ENCODE assay signal across 8 mouse cellular contexts in genomic region chr2:152815879-152816656, GRCm38 (mm10). TPM values are rescaled to one million over a fixed set of nuclear protein-coding genes. Genes with fewer than 3 reads are reported as not detected.
DNase-seq lines count a peak whose midpoint lies in the region; ATAC-seq and TF ChIP-seq lines count a peak whose summit lies in the region.

No protein-coding gene starts in this region.

- peaks cover 82% of the 10 kb centered on the region for H3K4me1 ChIP-seq in heart, embryonic 12.5 days (replicated peaks)
- peaks cover 85% of the 10 kb centered on the region for H3K4me1 ChIP-seq in kidney, adult 2 months (ENCODE audit: control insufficient read depth, insufficient read depth, low read length)
- H3K4me1 ChIP-seq in small intestine, adult 2 months (ENCODE audit: control insufficient read depth, insufficient read depth, insufficient read length, low read length): peaks cover 60% of the 10 kb centered on the region
- peaks cover 31% of the 10 kb centered on the region for H3K4me1 ChIP-seq in hindbrain, postnatal 0 days (ENCODE audit: insufficient read depth, low read length)
- H3K4me1 ChIP-seq in forebrain, embryonic 12.5 days: peaks cover 55% of the 10 kb centered on the region

- H3K36me3 ChIP-seq in heart, embryonic 12.5 days: peaks cover 9% of the 10 kb centered on the region
- H3K36me3 ChIP-seq in kidney, adult 2 months (ENCODE audit: control insufficient read depth, insufficient read depth, low read length): no peaks in the 10 kb centered on the region; the same call in 1 of the 2 replicates
- H3K36me3 ChIP-seq in small intestine, adult 2 months (ENCODE audit: control insufficient read depth, insufficient read depth, low read length): peaks cover 10% of the 10 kb centered on the region; the same call in 1 of the 2 replicates
- no peaks in the 10 kb centered on the region for H3K36me3 ChIP-seq in hindbrain, postnatal 0 days (ENCODE audit: insufficient read depth, low read length)
- peaks cover 22% of the 10 kb centered on the region for H3K36me3 ChIP-seq in forebrain, embryonic 12.5 days (replicated peaks)

- no peak for TF ChIP-seq POLR2A in kidney, adult 2 months (IDR thresholded peaks at IDR 0.05; ENCODE audit: low read depth, low read length)
- no peak for TF ChIP-seq POLR2A in small intestine, adult 2 months (IDR thresholded peaks at IDR 0.05; ENCODE audit: low read depth, low read length)

- no peaks in the 10 kb centered on the region for H3K9me3 ChIP-seq in heart, embryonic 12.5 days (replicated peaks)
- no peaks in the 10 kb centered on the region for H3K9me3 ChIP-seq in hindbrain, postnatal 0 days (ENCODE audit: low read length)
- H3K9me3 ChIP-seq in forebrain, embryonic 12.5 days: no peaks in the 10 kb centered on the region

- 74% methylated on average over 7 of the region's 7 CpGs for WGBS in heart, embryonic 12.5 days
- 35% methylated on average over 7 of the region's 7 CpGs for WGBS in kidney, adult 2 months
- WGBS in small intestine, adult 2 months: 30% methylated on average over 7 of the region's 7 CpGs
- WGBS in hindbrain, postnatal 0 days: 62% methylated on average over 7 of the region's 7 CpGs
- WGBS in forebrain, embryonic 12.5 days: 67% methylated on average over 7 of the region's 7 CpGs

- H3K4me3 ChIP-seq in heart, embryonic 12.5 days: no peak overlapping the region
- H3K4me3 ChIP-seq in kidney, adult 2 months (ENCODE audit: insufficient read depth, low read depth, low read length): no peak overlapping the region
- H3K4me3 ChIP-seq in small intestine, adult 2 months (ENCODE audit: low read depth, low read length): no peak overlapping the region
- H3K4me3 ChIP-seq in hindbrain, postnatal 0 days (ENCODE audit: low read length): no peak overlapping the region
- no peak overlapping the region for H3K4me3 ChIP-seq in forebrain, embryonic 12.5 days (replicated peaks)

- peak overlapping the region; percentile 90; the same call in 1 of the 2 replicates for H3K27ac ChIP-seq in heart, embryonic 12.5 days (ENCODE audit: poor library complexity, severe bottlenecking)
- peak overlapping the region; percentile 93 for H3K27ac ChIP-seq in kidney, adult 2 months (ENCODE audit: insufficient read depth, low read depth, low read length)
- H3K27ac ChIP-seq in small intestine, adult 2 months (ENCODE audit: insufficient read depth, low read depth, low read length): peak overlapping the region; percentile 66
- H3K27ac ChIP-seq in hindbrain, postnatal 0 days: no peak overlapping the region
- no peak overlapping the region for H3K27ac ChIP-seq in forebrain, embryonic 12.5 days

- H3K4me2 ChIP-seq in heart, embryonic 12.5 days: peak overlapping the region; percentile 25
- H3K4me2 ChIP-seq in hindbrain, postnatal 0 days (ENCODE audit: low read depth, low read length): no peak overlapping the region
- H3K4me2 ChIP-seq in forebrain, embryonic 12.5 days: no peak overlapping the region

- no peak for TF ChIP-seq CTCF in kidney, adult 2 months (conservative IDR thresholded peaks at IDR 0.05; ENCODE audit: insufficient read depth, insufficient read length, low read depth, low read length)
- TF ChIP-seq CTCF in small intestine, adult 2 months (IDR thresholded peaks at IDR 0.05; ENCODE audit: extremely low read depth, insufficient read length, insufficient replicate concordance, low read depth, low read length): no peak
- no peak for TF ChIP-seq CTCF in hindbrain, postnatal 0 days (IDR thresholded peaks at IDR 0.05; ENCODE audit: low read depth)

- DNase-seq in heart, postnatal 4 days: no peak
- DNase-seq in R1 (ENCODE audit: low read depth, low spot score): peak; percentile 84
- DNase-seq in kidney, adult 2 months: peak; percentile 93
- no peak for DNase-seq in yolk sac, embryonic 10.5 days (ENCODE audit: low spot score)
- DNase-seq in hindbrain, postnatal 0 days (ENCODE audit: low spot score): no peak

- H3K27me3 ChIP-seq in heart, embryonic 12.5 days (replicated peaks): no peaks in the 10 kb centered on the region
- no peaks in the 10 kb centered on the region for H3K27me3 ChIP-seq in kidney, adult 2 months (replicated peaks; ENCODE audit: control insufficient read depth, insufficient read depth, low read length)
- no peaks in the 10 kb centered on the region for H3K27me3 ChIP-seq in small intestine, adult 2 months (ENCODE audit: control insufficient read depth, insufficient read depth, low read length)
- no peaks in the 10 kb centered on the region for H3K27me3 ChIP-seq in hindbrain, postnatal 0 days (ENCODE audit: insufficient read depth, low read length)
- H3K27me3 ChIP-seq in forebrain, embryonic 12.5 days: no peaks in the 10 kb centered on the region

- ATAC-seq in heart, embryonic 12.5 days (ENCODE audit: insufficient number of reproducible peaks, low FRiP score): peak; percentile 59
- no peak for ATAC-seq in hindbrain, postnatal 0 days
- ATAC-seq in forebrain, embryonic 12.5 days (ENCODE audit: low FRiP score): no peak

- H3K9ac ChIP-seq in heart, embryonic 12.5 days: 0 out of 2 replicates have a peak overlapping the region, but pooled peaks have one; percentile 26
- H3K9ac ChIP-seq in hindbrain, postnatal 0 days (replicated peaks; ENCODE audit: low read length): no peak overlapping the region
- H3K9ac ChIP-seq in forebrain, embryonic 12.5 days: no peak overlapping the region

RNA-seq across cellular contexts. Expression of gene Bcl2l1, which starts 15.5 kb away (rescaled TPM):
- 83.0 and 85.9 TPM in 2 replicates for polyA plus RNA-seq in heart, embryonic 12.5 days (2016; fragmentation: Nextera tagmentation; extraction: Ambion mirVana)
- 10 to 100 TPM; 39.0 to 45.0 TPM for total RNA-seq in heart, postnatal 4 days (2021)
- polyA plus RNA-seq in kidney, adult 2 months (2012; rRNA removed): 126 and 129 TPM in 2 replicates
- polyA plus RNA-seq in small intestine, adult 2 months (2012; rRNA removed): 20.7 and 53.8 TPM in 2 replicates
- 130 and 135 TPM in 2 replicates for total RNA-seq in hindbrain, postnatal 0 days (2014; rRNA removed)
- polyA plus RNA-seq in hindbrain, postnatal 0 days (2015; fragmentation: Nextera tagmentation; extraction: Ambion mirVana): 110 and 123 TPM in 2 replicates
- 159 and 164 TPM in 2 replicates for polyA plus RNA-seq in forebrain, embryonic 12.5 days (2016; fragmentation: Nextera tagmentation; extraction: Ambion mirVana)

RNA-seq across cellular contexts. Expression of gene Tpx2, which starts 31.7 kb away (rescaled TPM):
- polyA plus RNA-seq in heart, embryonic 12.5 days (2016; fragmentation: Nextera tagmentation; extraction: Ambion mirVana): 65.6 and 74.1 TPM in 2 replicates
- total RNA-seq in heart, postnatal 4 days (2021): 10 to 100 TPM; 42.4 to 51.9 TPM
- 0.22 and 0.39 TPM in 2 replicates for polyA plus RNA-seq in kidney, adult 2 months (2012; rRNA removed)
- polyA plus RNA-seq in small intestine, adult 2 months (2012; rRNA removed): 0.52 and 1.3 TPM in 2 replicates
- 8.1 and 15.6 TPM in 2 replicates for total RNA-seq in hindbrain, postnatal 0 days (2014; rRNA removed)
- polyA plus RNA-seq in hindbrain, postnatal 0 days (2015; fragmentation: Nextera tagmentation; extraction: Ambion mirVana): 14.3 and 21.0 TPM in 2 replicates
- 133 and 156 TPM in 2 replicates for polyA plus RNA-seq in forebrain, embryonic 12.5 days (2016; fragmentation: Nextera tagmentation; extraction: Ambion mirVana)

Comparison
In these comparisons a context has a peak if more than half of its experiments do, and no peak if none do; other contexts are left out.
1. H3K27ac ChIP-seq: peak in heart, embryonic 12.5 days (single experiment), kidney, adult 2 months (single experiment) and small intestine, adult 2 months (single experiment); none in hindbrain, postnatal 0 days (single experiment) and forebrain, embryonic 12.5 days (single experiment).
2. DNase-seq: peak in R1 (single experiment) and kidney, adult 2 months (single experiment); none in heart, postnatal 4 days (single experiment), yolk sac, embryonic 10.5 days (single experiment) and hindbrain, postnatal 0 days (single experiment).